Mouse (Mus musculus) neural tube, embryonic 11.5 days (tissue): ENCODE results near the gene Ctnna3. TPM values are rescaled to one million over a fixed set of nuclear protein-coding genes. Genes with fewer than 3 reads are reported as not detected.
A peak's percentile ranks its signal among the peaks of the same experiment; 100 is the strongest.

Source experiments
- ATAC-seq: fragments of 200-750 bp; cut with Nextera tagmentation; 2 replicates; pipeline ENCODE4 v1.8.0; 2017; ENCODE audit warnings: moderate number of reproducible peaks, mild to moderate bottlenecking, moderate TSS enrichment, moderate library complexity; ENCODE audit not compliant: insufficient read depth, low FRiP score, low TSS enrichment
- DNase-seq: peaks from one replicate; pipeline ENCODE4 v3.0.0-alpha.2; 2015; ENCODE audit warnings: low spot score
- H3K27ac ChIP-seq: fragments of 300-500 bp; sonication (generic); 2 replicates; pipeline ENCODE4 v1.5.1; 2014; ENCODE audit warnings: low read depth, mild to moderate bottlenecking, low read length
- H3K27me3 ChIP-seq: fragments of 300-500 bp; sonication (generic); 2 replicates; pipeline ENCODE4 v1.6.1; 2014; ENCODE audit warnings: mild to moderate bottlenecking, low read length, mixed read lengths; ENCODE audit not compliant: control insufficient read depth, insufficient read depth
- H3K36me3 ChIP-seq: fragments of 300-500 bp; sonication (generic); 2 replicates; pipeline ENCODE4 v1.6.1; 2014; ENCODE audit warnings: mild to moderate bottlenecking, low read length, moderate library complexity, mixed read lengths; ENCODE audit not compliant: control insufficient read depth, insufficient read depth
- H3K4me1 ChIP-seq: fragments of 300-500 bp; sonication (generic); 2 replicates; pipeline ENCODE4 v1.6.1; 2014; ENCODE audit warnings: low read length, mixed read lengths; ENCODE audit not compliant: control insufficient read depth, insufficient read depth
- H3K4me2 ChIP-seq: fragments of 300-500 bp; sonication (generic); 2 replicates; pipeline ENCODE4 v1.6.1; 2014; ENCODE audit warnings: low read depth, mild to moderate bottlenecking, moderate library complexity
- H3K4me3 ChIP-seq: fragments of 300-500 bp; sonication (generic); 2 replicates; pipeline ENCODE4 v1.5.1; 2014; ENCODE audit warnings: low read depth, low read length
- H3K9ac ChIP-seq: fragments of 300-500 bp; sonication (generic); 2 replicates; pipeline ENCODE4 v1.6.1; 2014; ENCODE audit warnings: mild to moderate bottlenecking, low read length
- H3K9me3 ChIP-seq: fragments of 300-500 bp; sonication (generic); 2 replicates; pipeline ENCODE4 v1.6.1; 2016; ENCODE audit warnings: low read length; ENCODE audit not compliant: control insufficient read depth
- WGBS: fragments of 180-500 bp; shearing (Covaris S2); extraction: QIAGEN DNeasy Blood & Tissue Kit; methylation state at CpG from one replicate; pipeline ENCODE4 v1.1.7; 2014; 5-methylcytosine and 5-hydroxymethylcytosine counted together
- polyA plus RNA-seq: library from polyadenylated mRNA; unstranded; fragments of >200 nt; fragmentation: Nextera tagmentation; extraction: Ambion mirVana; gene quantifications from 2 replicates; pipeline ENCODE4 v1.2.1, GENCODE M21; 2014

Gene Ctnna3
- polyA plus RNA-seq, 1 experiment from 2014 or later, result 0.33 TPM

- ATAC-seq, result no peak; the same call in 1 of the 2 replicates
- H3K4me3 ChIP-seq, result no peak overlapping the region
- no peak for DNase-seq
- H3K27me3 ChIP-seq, result no peaks in the 10 kb centered on the region
- no peak overlapping the region for H3K4me2 ChIP-seq
- WGBS, result 69% methylated on average over 7 of the region's 7 CpGs
- H3K9me3 ChIP-seq, result no peaks in the 10 kb centered on the region
- H3K9ac ChIP-seq, result no peak overlapping the region
- no peaks in the 10 kb centered on the region for H3K4me1 ChIP-seq
- H3K27ac ChIP-seq, result no peak overlapping the region
- no peaks in the 10 kb centered on the region for H3K36me3 ChIP-seq
Observed at GRCm38 (mm10) chr10:63771656-63772055, 341.8 kb downstream of the Ctnna3 start.

GRCm38 (mm10) chr10:63772074-63772473 is 342.2 kb downstream of the Ctnna3 start:
- Histone ChIP-seq H3K4me3 (no peak overlapping the region), H3K4me1 (no peaks in the 10 kb centered on the region), H3K9me3 (no peaks in the 10 kb centered on the region), H3K9ac (no peak overlapping the region), H3K27me3 (no peaks in the 10 kb centered on the region), H3K36me3 (no peaks in the 10 kb centered on the region), H3K27ac (no peak overlapping the region), H3K4me2 (no peak overlapping the region)
- ATAC-seq (peak; percentile 41; the same call in 1 of the 2 replicates), DNase-seq (no peak)
- 80% methylated on average over 10 of the region's 10 CpGs for WGBS

- no peaks in the 10 kb centered on the region for H3K27me3 ChIP-seq
- ATAC-seq (no peak), DNase-seq (no peak)
- H3K9me3 ChIP-seq, result no peaks in the 10 kb centered on the region
- no peaks in the 10 kb centered on the region for H3K4me1 ChIP-seq
- H3K4me2 ChIP-seq, result no peak overlapping the region
- no peak overlapping the region for H3K9ac ChIP-seq
- no peak overlapping the region for H3K27ac ChIP-seq
- no peaks in the 10 kb centered on the region for H3K36me3 ChIP-seq
- 68% methylated on average over 6 of the region's 6 CpGs for WGBS
- no peak overlapping the region for H3K4me3 ChIP-seq
Observed at GRCm38 (mm10) chr10:63781948-63782347, 352.1 kb downstream of the Ctnna3 start.

GRCm38 (mm10) chr10:63784808-63785535 is 355.1 kb downstream of the Ctnna3 start:
- ATAC-seq (no peak), DNase-seq (no peak)
- no peak overlapping the region for H3K27ac ChIP-seq
- H3K4me1 ChIP-seq, result no peaks in the 10 kb centered on the region
- H3K27me3 ChIP-seq, result no peaks in the 10 kb centered on the region
- H3K9ac ChIP-seq, result no peak overlapping the region
- H3K4me3 ChIP-seq, result no peak overlapping the region
- H3K36me3 ChIP-seq, result no peaks in the 10 kb centered on the region
- 86% methylated on average over 20 of the region's 20 CpGs for WGBS
- no peaks in the 10 kb centered on the region for H3K9me3 ChIP-seq
- H3K4me2 ChIP-seq, result no peak overlapping the region

GRCm38 (mm10) chr10:63786390-63786789 is 356.5 kb downstream of the Ctnna3 start:
- Histone ChIP-seq H3K27ac (no peak overlapping the region), H3K4me3 (no peak overlapping the region), H3K27me3 (no peaks in the 10 kb centered on the region), H3K4me1 (no peaks in the 10 kb centered on the region), H3K9ac (no peak overlapping the region), H3K9me3 (no peaks in the 10 kb centered on the region), H3K4me2 (no peak overlapping the region), H3K36me3 (no peaks in the 10 kb centered on the region)
- no peak for ATAC-seq
- WGBS, result 71% methylated on average over 7 of the region's 7 CpGs
- no peak for DNase-seq

- no peak overlapping the region for H3K4me3 ChIP-seq
- no peaks in the 10 kb centered on the region for H3K9me3 ChIP-seq
- no peaks in the 10 kb centered on the region for H3K4me1 ChIP-seq
- no peaks in the 10 kb centered on the region for H3K36me3 ChIP-seq
- no peak for DNase-seq
- no peak for ATAC-seq
- H3K9ac ChIP-seq, result no peak overlapping the region
- WGBS, result 87% methylated on average over 6 of the region's 6 CpGs
- H3K4me2 ChIP-seq, result no peak overlapping the region
- no peak overlapping the region for H3K27ac ChIP-seq
- no peaks in the 10 kb centered on the region for H3K27me3 ChIP-seq
Observed at GRCm38 (mm10) chr10:63803909-63804308, 374.0 kb downstream of the Ctnna3 start.

GRCm38 (mm10) chr10:63805551-63805950 is 375.7 kb downstream of the Ctnna3 start:
- Histone ChIP-seq H3K9ac (no peak overlapping the region), H3K36me3 (no peaks in the 10 kb centered on the region), H3K27ac (no peak overlapping the region), H3K27me3 (no peaks in the 10 kb centered on the region), H3K4me1 (no peaks in the 10 kb centered on the region), H3K9me3 (no peaks in the 10 kb centered on the region), H3K4me2 (no peak overlapping the region), H3K4me3 (no peak overlapping the region)
- DNase-seq, result no peak
- no peak for ATAC-seq
- WGBS, result 94% methylated on average over 6 of the region's 6 CpGs

- no peak overlapping the region for H3K9ac ChIP-seq
- WGBS, result 85% methylated on average over 1 of the region's 1 CpGs
- no peak for ATAC-seq
Observed at GRCm38 (mm10) chr10:63806254-63806653, 376.4 kb downstream of the Ctnna3 start.

GRCm38 (mm10) chr10:63810043-63810617 is 380.2 kb downstream of the Ctnna3 start:
- WGBS, result 50% methylated on average over 9 of the region's 9 CpGs
- Histone ChIP-seq H3K27me3 (no peaks in the 10 kb centered on the region), H3K4me1 (no peaks in the 10 kb centered on the region), H3K27ac (no peak overlapping the region), H3K9me3 (no peaks in the 10 kb centered on the region), H3K9ac (no peak overlapping the region), H3K4me3 (no peak overlapping the region), H3K36me3 (no peaks in the 10 kb centered on the region), H3K4me2 (no peak overlapping the region)
- DNase-seq (no peak), ATAC-seq (no peak)

More at GRCm38 (mm10) chr10:63806254-63806653, 376.4 kb downstream of the Ctnna3 start:
- Histone ChIP-seq H3K27me3 (no peaks in the 10 kb centered on the region), H3K36me3 (no peaks in the 10 kb centered on the region), H3K27ac (no peak overlapping the region), H3K4me1 (no peaks in the 10 kb centered on the region), H3K4me3 (no peak overlapping the region), H3K4me2 (no peak overlapping the region), H3K9me3 (no peaks in the 10 kb centered on the region)
- no peak for DNase-seq
